Mouse (Mus musculus) CH12.LX (cell line): ENCODE data around the gene Tent5b. TPM values are rescaled to one million over a fixed set of nuclear protein-coding genes. Genes with fewer than 3 reads are reported as not detected.

Experiments
- DNase-seq: peaks from one replicate; pipeline ENCODE4 v3.0.0-alpha.2; 2013; ENCODE audit errors: extremely low read depth
- H3K27ac ChIP-seq: 2 replicates; pipeline ENCODE4 v1.5.1; 2012; ENCODE audit warnings: low read depth, mild to moderate bottlenecking, control low read depth, moderate library complexity; ENCODE audit not compliant: insufficient read depth
- H3K27me3 ChIP-seq: replicated peaks from 2 replicates; pipeline ENCODE3; 2012; ENCODE audit warnings: inconsistent platforms
- H3K36me3 ChIP-seq, 2 experiments: replicated peaks in 1 of 2; 2 replicates each; pipeline versions ENCODE3 to v1.6.1; 2012; ENCODE audit warnings: inconsistent platforms in 1 of 2, low read length in 1 of 2, mild to moderate bottlenecking in 1 of 2, mixed read lengths in 1 of 2, moderate library complexity in 1 of 2; ENCODE audit not compliant: control insufficient read depth in 1 of 2, insufficient read depth in 1 of 2
- H3K4me1 ChIP-seq, 2 experiments: 2 replicates each; pipeline ENCODE4 v1.6.1; 2012; ENCODE audit warnings: inconsistent platforms in 1 of 2, moderate library complexity in 1 of 2; ENCODE audit not compliant: insufficient read depth in 2 of 2, control insufficient read depth in 1 of 2
- H3K4me2 ChIP-seq: 2 replicates; pipeline ENCODE4 v1.6.1; 2012; ENCODE audit warnings: low read depth, mild to moderate bottlenecking, control low read depth; ENCODE audit not compliant: poor library complexity, insufficient read depth, severe bottlenecking
- H3K4me3 ChIP-seq, 3 experiments: fragments of 150-350 bp in 1 of 3; sonication (generic) in 1 of 3; replicated peaks in 1 of 3; 2 replicates each; pipeline versions ENCODE3 to v1.5.1; 2011 to 2012; ENCODE audit warnings: low read depth in 2 of 3, low read length in 2 of 3, mild to moderate bottlenecking in 2 of 3, moderate library complexity in 2 of 3, control low read depth in 1 of 3, improper control_type of control experiment in 1 of 3, inconsistent platforms in 1 of 3, mixed read lengths in 1 of 3; ENCODE audit not compliant: poor library complexity in 1 of 3
- H3K79me2 ChIP-seq: replicated peaks from 2 replicates; pipeline ENCODE4 v1.6.1; 2012; ENCODE audit warnings: mild to moderate bottlenecking, moderate library complexity; ENCODE audit not compliant: control insufficient read depth, poor library complexity, insufficient read depth, severe bottlenecking; ENCODE audit errors: extremely low read depth
- H3K9ac ChIP-seq: 2 replicates; pipeline ENCODE4 v1.6.1; 2012; ENCODE audit warnings: low read depth, mild to moderate bottlenecking, control low read depth, moderate library complexity; ENCODE audit not compliant: insufficient read depth
- H3K9me3 ChIP-seq: replicated peaks from 2 replicates; pipeline ENCODE3; 2012; ENCODE audit warnings: low read length, inconsistent platforms, mixed read lengths
- BHLHE40 ChIP-seq: IDR thresholded peaks from 2 replicates; pipeline ENCODE4 v1.6.1; 2011; ENCODE audit warnings: mild to moderate bottlenecking, low read depth, low read length, improper control_type of control experiment
- CHD1 ChIP-seq: IDR thresholded peaks from 2 replicates; pipeline ENCODE4 v1.6.1; 2012; ENCODE audit warnings: low read depth, low read length, improper control_type of control experiment, inconsistent platforms
- CTCF ChIP-seq, 2 experiments: IDR thresholded peaks in 1 of 2; conservative IDR thresholded peaks in 1 of 2; 2 replicates each; pipeline ENCODE4 v1.5.1; 2011 to 2012; ENCODE audit warnings: low read depth in 2 of 2, low read length in 2 of 2, improper control_type of control experiment in 1 of 2, inconsistent platforms in 1 of 2, mild to moderate bottlenecking in 1 of 2, moderate library complexity in 1 of 2
- E2F4 ChIP-seq: IDR thresholded peaks from 2 replicates; pipeline ENCODE4 v1.6.1; 2011; ENCODE audit warnings: low read depth, low read length, improper control_type of control experiment; ENCODE audit not compliant: insufficient replicate concordance
- ELF1 ChIP-seq: IDR thresholded peaks from 2 replicates; pipeline ENCODE4 v1.6.1; 2014; ENCODE audit warnings: low read depth, mild to moderate bottlenecking, inconsistent platforms, low read length, improper control_type of control experiment
- EP300 ChIP-seq: IDR thresholded peaks from 2 replicates; pipeline ENCODE4 v1.6.1; 2011; ENCODE audit warnings: low read length, improper control_type of control experiment
- ETS1 ChIP-seq: conservative IDR thresholded peaks from 2 replicates; pipeline ENCODE4 v1.6.1; 2012; ENCODE audit warnings: low read depth, mild to moderate bottlenecking, inconsistent platforms, low read length, improper control_type of control experiment, moderate library complexity
- JUN ChIP-seq: IDR thresholded peaks from 2 replicates; pipeline ENCODE4 v1.6.1; 2011; ENCODE audit warnings: low read depth, mild to moderate bottlenecking, low read length, improper control_type of control experiment, moderate library complexity; ENCODE audit not compliant: insufficient read depth
- JUND ChIP-seq: conservative IDR thresholded peaks from 2 replicates; pipeline ENCODE4 v1.6.1; 2011; ENCODE audit warnings: low read depth, low read length, improper control_type of control experiment
- KAT2A ChIP-seq: IDR thresholded peaks from 2 replicates; pipeline ENCODE4 v1.6.1; 2012; ENCODE audit warnings: low read length, improper control_type of control experiment, inconsistent platforms; ENCODE audit not compliant: insufficient replicate concordance
- MAX ChIP-seq: IDR thresholded peaks from 2 replicates; pipeline ENCODE4 v1.6.1; 2011; ENCODE audit warnings: low read length, improper control_type of control experiment
- MAZ ChIP-seq: IDR thresholded peaks from 2 replicates; pipeline ENCODE4 v1.6.1; 2012; ENCODE audit warnings: low read depth, mild to moderate bottlenecking, inconsistent platforms, low read length, improper control_type of control experiment, moderate library complexity
- MEF2A ChIP-seq: IDR thresholded peaks from 2 replicates; pipeline ENCODE4 v1.6.1; 2014; ENCODE audit warnings: low read depth, mild to moderate bottlenecking, inconsistent platforms, low read length, improper control_type of control experiment, borderline replicate concordance
- MYC ChIP-seq: IDR thresholded peaks from 2 replicates; pipeline ENCODE4 v1.6.1; 2011; ENCODE audit warnings: low read depth, mild to moderate bottlenecking, improper control_type of control experiment, low read length
- NRF1 ChIP-seq: IDR thresholded peaks from 2 replicates; pipeline ENCODE4 v1.6.1; 2014; ENCODE audit warnings: low read depth, mild to moderate bottlenecking, inconsistent platforms, low read length, improper control_type of control experiment, moderate library complexity
- TBP ChIP-seq: conservative IDR thresholded peaks from 2 replicates; pipeline ENCODE4 v1.6.1; 2011; ENCODE audit warnings: low read depth, low read length, improper control_type of control experiment
- ZC3H11A ChIP-seq: IDR thresholded peaks from 2 replicates; pipeline ENCODE4 v1.6.1; 2012; ENCODE audit warnings: low read depth, mild to moderate bottlenecking, inconsistent platforms, low read length, improper control_type of control experiment
- ZNF384 ChIP-seq: IDR thresholded peaks from 2 replicates; pipeline ENCODE4 v1.6.1; 2012; ENCODE audit warnings: low read depth, low read length, improper control_type of control experiment, inconsistent platforms
- dilution Hi-C: fragments of 300-500 bp; cut with MboI; formaldehyde crosslinking; loops from 2 replicates; pipeline ENCODE4 v1.14.3; 2020; ENCODE audit warnings: low sequenced_read_pairs; ENCODE audit not compliant: extremely low pct_unique_long_range_greater_than_20kb, extremely low pct_ligation_motif_present
- in situ Hi-C: fragments of 300-500 bp; cut with MboI; formaldehyde crosslinking; loops from 3 replicates; pipeline ENCODE4 v1.14.3; 2019; ENCODE audit warnings: low sequenced_read_pairs, low pct_ligation_motif_present, low pct_unique_long_range_greater_than_20kb, mixed read lengths
- polyA plus RNA-seq: library from polyadenylated mRNA; unstranded; fragments of >175 nt; gene quantifications from 2 replicates; pipeline ENCODE4 v1.2.1, GENCODE M21; 2012; ENCODE audit warnings: low read depth; ENCODE audit not compliant: insufficient read length
- total RNA-seq, 2 experiments: library from RNA; depleted of rRNA; stranded (reverse); fragments of 300-350 nt in 1 of 2; fragments of >200 nt in 1 of 2; gene quantifications; 2 replicates each; pipeline ENCODE4 v1.2.3; 2012 to 2014

Gene Tent5b
- total and polyA plus RNA-seq, 3 experiments: not detected

DNA sequence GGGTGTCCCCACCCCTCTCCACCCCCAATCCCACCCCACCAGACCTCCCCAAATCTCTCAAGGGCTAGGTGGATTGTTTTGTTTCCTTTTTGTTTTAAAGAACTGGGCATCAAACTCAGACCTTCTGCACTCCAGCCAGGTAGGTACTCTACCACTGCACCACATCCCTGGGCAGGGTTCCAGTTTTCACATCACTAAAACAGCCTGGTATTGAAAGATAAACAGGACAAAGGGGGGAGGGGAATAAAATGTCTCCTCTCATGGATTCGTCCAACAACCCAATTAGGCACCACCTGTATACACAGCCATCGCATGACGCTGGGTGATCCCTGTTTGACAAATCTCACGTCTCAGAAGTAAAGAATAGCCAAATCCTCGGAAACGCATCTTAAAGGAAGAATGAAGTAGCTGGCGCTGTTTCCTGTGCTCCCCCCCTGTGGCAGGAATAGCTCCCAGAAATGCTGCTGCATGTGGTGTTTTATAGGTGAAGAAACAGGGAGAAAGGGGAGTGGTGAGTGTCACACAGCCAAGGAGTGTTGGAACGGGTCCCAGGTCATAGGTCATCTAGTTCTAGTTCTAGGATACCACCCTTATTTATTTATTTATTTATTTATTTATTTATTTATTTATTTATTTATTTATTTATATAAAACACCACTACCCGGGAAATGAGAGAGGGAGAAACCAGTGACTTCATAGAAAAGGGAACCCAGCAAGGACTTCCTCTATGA is 25.0 kb downstream of the Tent5b start:
- Histone ChIP-seq H3K79me2 (no peaks in the 10 kb centered on the region), H3K4me2 (no peak overlapping the region), H3K36me3 (no peaks in the 10 kb centered on the region), H3K4me3 (no peak overlapping the region), H3K4me1 (peaks cover 0 to 4% of the 10 kb centered on the region in 2 experiments; a peak in 2 of 4 replicates)
- DNase-seq: no peak
- dilution Hi-C loops: no loop called here
- TF ChIP-seq MEF2A (no peak), ETS1 (no peak), CTCF (conservative IDR thresholded peaks at IDR 0.05 in 1 of 2, IDR thresholded peaks at IDR 0.05 in 1 of 2; ENCODE audit: low read depth in 2 of 2, low read length in 2 of 2) (no peak), MYC (no peak), MAX (no peak), MAZ (no peak)
- TF ChIP-seq, all 38 proteins: peak for 0
- no peak overlapping the region for H3K9ac ChIP-seq
- H3K9me3 ChIP-seq: no peaks in the 10 kb centered on the region
- peaks cover 80% of the 10 kb centered on the region for H3K27me3 ChIP-seq
- no peak overlapping the region for H3K27ac ChIP-seq
- in situ Hi-C loops: no loop called here

DNA sequence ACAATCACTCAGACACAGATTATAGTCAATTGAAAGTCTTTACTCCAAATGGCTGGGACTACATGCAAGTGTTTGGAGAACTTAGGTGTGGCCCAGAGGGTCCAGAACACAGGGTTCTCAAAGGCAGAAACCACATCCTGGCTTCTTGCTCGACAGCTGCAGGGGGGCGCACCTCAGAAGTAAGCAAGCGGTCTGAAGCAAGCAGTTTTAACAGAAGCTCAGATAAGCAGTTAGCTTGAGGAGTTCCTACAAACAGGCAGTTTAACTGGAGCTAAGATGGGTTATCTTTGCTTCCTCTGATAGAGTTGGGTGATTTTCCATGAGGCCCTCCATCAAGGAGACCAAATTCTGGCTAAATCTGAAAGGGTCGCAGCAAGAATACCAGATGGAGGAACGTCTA is 26.6 kb downstream of the Tent5b start:
- Histone ChIP-seq H3K4me3 (no peak overlapping the region), H3K79me2 (no peaks in the 10 kb centered on the region), H3K9ac (no peak overlapping the region), H3K36me3 (no peaks in the 10 kb centered on the region), H3K27me3 (peaks cover 66% of the 10 kb centered on the region), H3K27ac (no peak overlapping the region), H3K4me1 (peaks cover 0 to under 1% of the 10 kb centered on the region in 2 experiments; a peak in 2 of 4 replicates), H3K4me2 (no peak overlapping the region), H3K9me3 (no peaks in the 10 kb centered on the region)
- no peak for DNase-seq
- in situ Hi-C loops (no loop called here), dilution Hi-C loops (no loop called here)
- TF ChIP-seq E2F4 (no peak), ZC3H11A (no peak), BHLHE40 (no peak), KAT2A (no peak), JUN (no peak), ELF1 (no peak), CHD1 (no peak), MEF2A (no peak), CTCF (conservative IDR thresholded peaks at IDR 0.05 in 1 of 2, IDR thresholded peaks at IDR 0.05 in 1 of 2; ENCODE audit: low read depth in 2 of 2, low read length in 2 of 2) (no peak), NRF1 (no peak), JUND (no peak), ZNF384 (no peak), TBP (no peak), MAZ (no peak), EP300 (no peak)
